In the genomic region with DNA sequence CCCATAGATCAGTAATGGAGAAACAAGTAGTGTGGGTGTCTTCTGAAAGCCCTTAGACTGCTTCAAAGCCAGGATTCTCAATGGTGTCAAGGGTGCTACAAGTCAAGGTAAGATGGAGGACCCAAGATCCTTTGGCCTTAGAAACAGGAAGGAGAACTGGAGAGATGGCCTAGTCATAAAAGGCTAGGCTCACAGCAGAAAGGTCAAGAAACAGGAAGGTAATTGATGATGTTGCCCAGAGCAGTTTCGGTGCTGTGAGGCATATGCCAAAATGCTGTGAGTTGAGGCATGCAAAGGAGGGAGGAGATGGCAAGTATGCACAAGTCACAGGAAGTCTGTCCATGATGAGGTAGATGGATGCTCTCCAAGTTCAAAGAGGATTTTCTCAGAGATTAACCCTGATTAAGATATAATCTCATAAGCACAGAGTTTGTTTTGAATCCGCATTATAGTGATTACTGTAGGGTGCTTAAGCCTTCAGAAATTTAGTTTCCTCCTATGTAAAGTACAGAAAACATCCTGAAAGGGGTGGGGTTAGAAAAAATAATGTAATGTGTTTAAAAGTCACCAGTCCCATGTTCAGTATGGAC, we compare ENCODE assay signal across 16 mouse cellular contexts. TPM values are rescaled to one million over a fixed set of nuclear protein-coding genes. Genes with fewer than 3 reads are reported as not detected.
"Had no signal": no experiment of that assay in that cellular context is flagged by ENCODE, and none has a peak within 500 bp of the region (broad histone marks: within the 10 kb centered on the region; RNA-seq: fewer than 3 reads in every experiment).

No protein-coding gene starts in this region.

- H3K27ac ChIP-seq: intestine, embryonic 15.5 days; kidney, embryonic 15.5 days; limb, embryonic 15.5 days; liver, embryonic 12.5 days; lung, embryonic 15.5 days; midbrain, embryonic 13.5 days; neural tube, embryonic 12.5 days; stomach, embryonic 15.5 days had no signal

- H3K27me3 ChIP-seq: intestine, embryonic 15.5 days; kidney, embryonic 15.5 days; limb, embryonic 15.5 days; liver, embryonic 12.5 days; lung, embryonic 15.5 days; midbrain, embryonic 13.5 days; neural tube, embryonic 12.5 days; stomach, embryonic 15.5 days had no signal

- DNase-seq: kidney, adult 18-20 months; kidney, postnatal 25 days; layer of hippocampus, adult 9-11 months; layer of hippocampus, postnatal 36 days; lung, postnatal 14 days; spleen, adult 18-20 months; thymus, postnatal 36 days had no signal

- H3K36me3 ChIP-seq: intestine, embryonic 15.5 days; kidney, embryonic 15.5 days; limb, embryonic 15.5 days; liver, embryonic 12.5 days; lung, embryonic 15.5 days; midbrain, embryonic 13.5 days; neural tube, embryonic 12.5 days; stomach, embryonic 15.5 days had no signal

- H3K9me3 ChIP-seq: intestine, embryonic 15.5 days; kidney, embryonic 15.5 days; limb, embryonic 15.5 days; liver, embryonic 12.5 days; lung, embryonic 15.5 days; midbrain, embryonic 13.5 days; neural tube, embryonic 12.5 days; stomach, embryonic 15.5 days had no signal

- H3K4me1 ChIP-seq: intestine, embryonic 15.5 days; kidney, embryonic 15.5 days; limb, embryonic 15.5 days; liver, embryonic 12.5 days; lung, embryonic 15.5 days; midbrain, embryonic 13.5 days; neural tube, embryonic 12.5 days; stomach, embryonic 15.5 days had no signal

- ATAC-seq: intestine, embryonic 15.5 days; liver, embryonic 12.5 days; midbrain, embryonic 13.5 days had no signal

- H3K4me3 ChIP-seq: intestine, embryonic 15.5 days; kidney, embryonic 15.5 days; limb, embryonic 15.5 days; liver, embryonic 12.5 days; lung, embryonic 15.5 days; midbrain, embryonic 13.5 days; neural tube, embryonic 12.5 days; stomach, embryonic 15.5 days had no signal

- H3K9ac ChIP-seq: intestine, embryonic 15.5 days; kidney, embryonic 15.5 days; limb, embryonic 15.5 days; liver, embryonic 12.5 days; lung, embryonic 15.5 days; midbrain, embryonic 13.5 days; neural tube, embryonic 12.5 days; stomach, embryonic 15.5 days had no signal

- H3K4me2 ChIP-seq: intestine, embryonic 15.5 days; kidney, embryonic 15.5 days; limb, embryonic 15.5 days; liver, embryonic 12.5 days; lung, embryonic 15.5 days; midbrain, embryonic 13.5 days; neural tube, embryonic 12.5 days; stomach, embryonic 15.5 days had no signal

RNA-seq across cellular contexts. Expression of gene Gda, which starts 26.2 kb away (rescaled TPM):
- polyA plus RNA-seq: limb, embryonic 11.5 days had no signal
